Mouse (Mus musculus) NIH3T3 (cell line): ENCODE results near the gene P2ry14.
"Not testable (repeated sequence)": the region's sequence is repeated elsewhere in the genome, so short reads cannot be mapped to it uniquely, and the experiment has no call there.

Source experiments
- DNase-seq: peaks from one replicate; pipeline ENCODE4 v3.0.0-alpha.2; 2012; ENCODE audit warnings: low read depth

P2ry14 gene

GRCm38 (mm10) chr3:59104462-59104861 is 49.0 kb downstream of the P2ry14 start:
- DNase-seq = no peak

- DNase-seq = no peak
These were observed 51.3 kb downstream of the P2ry14 start for GRCm38 (mm10) chr3:59102146-59102545.

- DNase-seq = no peak
These were observed 52.0 kb downstream of the P2ry14 start, which contains the start of gene Gpr171 for GRCm38 (mm10) chr3:59101218-59101986. Gene Gpr171, minus strand, starts transcription at chr3:59101821.

- DNase-seq = no peak
These were observed 54.9 kb downstream of the P2ry14 start for GRCm38 (mm10) chr3:59098540-59098939.

- DNase-seq = no peak
These were observed 56.0 kb downstream of the P2ry14 start for GRCm38 (mm10) chr3:59097421-59097820.

- no peak for DNase-seq
These were observed 60.7 kb downstream of the P2ry14 start for GRCm38 (mm10) chr3:59092702-59093101.

GRCm38 (mm10) chr3:59080919-59081318 is 72.5 kb downstream of the P2ry14 start:
- no peak for DNase-seq

DNA sequence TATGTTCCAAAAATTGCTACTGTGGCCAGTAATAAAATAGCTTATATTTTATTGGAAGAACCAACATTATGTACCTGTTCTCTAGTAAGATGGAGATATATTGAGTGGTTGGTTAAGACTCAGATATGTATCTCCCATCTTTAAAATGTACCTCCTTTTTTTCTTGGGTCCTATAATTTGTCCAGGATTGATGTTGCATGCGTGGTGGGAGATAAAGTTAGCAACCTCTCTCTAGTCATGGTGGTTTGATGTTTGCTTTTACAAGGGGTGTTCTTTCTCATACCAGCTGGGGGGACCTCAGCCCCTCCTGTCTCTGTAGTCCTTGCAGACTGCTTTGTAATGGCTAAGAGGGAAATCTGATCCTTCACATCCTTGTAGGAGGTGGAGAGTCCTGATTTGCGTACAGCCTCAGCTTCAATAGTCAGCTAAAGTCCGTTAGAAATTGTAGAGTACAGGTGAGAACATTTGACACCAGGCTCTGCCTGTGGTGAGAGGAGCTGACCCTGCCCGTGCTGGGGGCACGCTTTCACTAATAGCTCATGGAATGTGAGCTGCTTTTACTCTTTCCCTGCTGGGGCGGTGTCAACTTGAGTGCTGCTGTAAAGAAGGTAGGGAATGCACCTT is 73.0 kb downstream of the P2ry14 start:
- no peak for DNase-seq

DNA sequence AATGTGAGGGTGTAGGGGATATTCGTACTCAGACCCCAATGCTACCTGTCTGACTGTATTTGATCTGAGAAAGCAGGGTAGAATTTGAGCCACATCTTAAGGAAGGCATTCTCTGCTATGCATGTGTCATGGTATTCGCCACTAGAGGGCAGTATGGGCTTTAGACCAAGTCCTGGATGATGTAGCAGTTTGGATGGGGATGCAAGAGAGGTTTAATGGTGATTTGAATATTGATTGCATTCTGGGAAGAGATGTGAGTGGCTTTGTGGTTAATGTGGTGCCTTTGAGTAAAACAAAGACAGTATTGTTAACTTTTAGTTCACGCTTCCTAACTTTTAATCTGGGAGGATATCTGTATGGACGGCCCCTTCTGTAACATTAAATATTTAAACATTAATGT is 74.1 kb downstream of the P2ry14 start:
- peak; percentile 80 for DNase-seq

DNA sequence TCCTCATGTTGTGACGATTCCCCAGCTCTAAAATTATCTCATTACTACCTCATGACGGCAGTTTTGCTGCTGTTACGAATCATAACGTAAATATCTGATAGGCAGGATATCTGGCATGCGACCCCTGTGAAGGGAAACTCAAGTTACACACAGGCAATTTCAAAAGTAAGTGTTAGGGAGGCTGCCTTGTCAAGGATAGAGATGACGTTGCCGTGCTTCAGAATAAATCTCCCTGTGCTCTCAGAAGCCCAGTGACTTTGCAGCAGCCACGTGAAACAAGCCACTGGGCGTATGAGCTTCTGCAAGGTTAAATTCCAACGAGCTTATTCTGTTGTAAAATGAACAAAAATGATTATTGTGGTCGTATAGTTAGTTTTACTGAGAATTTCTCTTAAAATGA is 74.8 kb downstream of the P2ry14 start:
- no peak for DNase-seq

DNA sequence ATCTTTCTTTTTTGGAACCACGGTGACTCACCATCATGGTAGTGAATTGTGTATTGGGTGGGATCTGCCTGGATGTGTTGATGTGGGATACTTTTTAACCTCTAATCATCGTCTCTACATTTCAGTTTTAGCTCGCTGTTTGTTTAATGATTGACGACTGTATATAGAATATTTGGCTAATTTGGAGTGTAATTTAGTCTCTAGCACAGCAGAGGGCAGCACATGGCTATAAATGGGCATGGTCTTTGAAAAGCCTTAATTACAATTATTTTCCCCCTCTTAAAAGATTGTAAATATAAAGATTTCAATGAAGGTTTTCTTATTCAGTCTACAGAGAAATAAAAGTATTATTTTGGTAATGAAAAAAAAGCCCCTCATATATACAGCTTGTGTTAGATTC is 76.1 kb downstream of the P2ry14 start:
- DNase-seq = peak; percentile 46

DNA sequence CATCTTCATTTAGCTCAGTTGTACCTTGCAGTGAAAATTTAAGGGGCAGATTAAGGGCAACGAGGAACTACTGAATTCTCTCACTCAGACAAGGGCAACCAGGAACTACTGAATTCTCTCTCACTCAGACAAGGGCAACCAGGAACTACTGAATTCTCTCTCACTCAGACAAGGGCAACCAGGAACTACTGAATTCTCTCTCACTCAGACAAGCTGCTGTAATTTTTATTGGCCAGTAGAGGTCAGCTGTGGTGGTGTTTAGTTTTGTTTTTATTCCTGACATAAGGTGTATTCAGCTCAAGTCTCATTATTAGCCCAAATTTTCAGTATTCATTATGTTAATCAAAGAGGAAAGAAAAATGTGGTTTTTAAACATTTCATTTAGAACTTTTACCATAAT is 84.3 kb downstream of the P2ry14 start:
- DNase-seq = not testable (repeated sequence)

DNA sequence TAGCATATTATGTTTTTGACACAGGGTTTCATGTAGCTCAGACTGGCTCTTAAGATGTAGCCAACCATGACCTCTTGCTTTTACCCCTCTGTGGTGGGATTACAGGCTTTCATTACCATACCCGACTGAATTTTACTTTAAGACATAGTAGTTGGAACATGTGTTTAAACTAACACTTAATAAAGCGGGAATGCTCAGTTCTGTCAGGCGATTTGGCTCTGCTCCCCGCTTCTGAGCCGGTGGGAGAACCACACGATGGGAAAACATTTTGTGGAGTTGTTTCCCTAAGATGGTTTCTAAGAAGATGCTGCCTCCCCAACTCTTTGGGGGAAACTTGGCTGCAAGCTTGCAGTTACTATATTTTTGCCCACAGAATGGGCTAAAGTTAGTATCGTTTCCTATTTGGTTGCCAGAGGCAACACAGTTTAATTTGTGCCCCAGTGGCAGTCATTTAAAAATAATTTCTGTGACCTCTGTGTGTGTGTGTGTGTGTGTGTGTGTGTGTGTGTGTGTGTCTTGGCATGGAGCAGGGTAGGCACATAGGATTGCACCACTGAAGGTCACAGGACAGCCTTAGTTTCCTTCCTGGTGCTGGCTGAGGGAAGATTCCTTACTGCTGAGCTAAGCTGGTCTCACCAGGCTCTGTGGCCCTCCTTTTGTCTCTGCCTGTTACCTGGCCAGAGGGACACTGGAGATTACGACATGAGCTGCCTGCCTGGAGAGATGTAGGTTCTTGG is 86.7 kb downstream of the P2ry14 start:
- DNase-seq = no peak

- no peak for DNase-seq
These were observed 87.5 kb downstream of the P2ry14 start for GRCm38 (mm10) chr3:59065937-59066336.
